ENCODE assay signal across 8 mouse cellular contexts in genomic region chr1:51644399-51644798, GRCm38 (mm10).
A peak's percentile ranks its signal among the peaks of the same experiment; 100 is the strongest.
DNase-seq lines count a peak whose midpoint lies in the region; ATAC-seq lines count a peak whose summit lies in the region.

No protein-coding gene starts in this region.

- peak; percentile 61 to 77 for DNase-seq in CD8-positive naive resting alpha-beta T cell, adult 2 months (ENCODE audit: low read depth in 2 of 2, low spot score in 2 of 2)
- DNase-seq in adrenal gland, adult 18-20 months (ENCODE audit: low spot score in 2 of 2), result peak; percentile 74 to 78
- DNase-seq in embryo, embryonic 10 days (ENCODE audit: low spot score), result peak; percentile 84
- peak; percentile 86 for DNase-seq in layer of hippocampus, postnatal 10 days (ENCODE audit: low spot score in 2 of 2)
- peak; percentile 71 for DNase-seq in right cerebral cortex, postnatal 25 days
- peak; percentile 21 for DNase-seq in yolk sac, embryonic 10.5 days (ENCODE audit: low spot score)

- peak; percentile 88 for ATAC-seq in granulocyte monocyte progenitor cell, adult 5-6 weeks (replicated peaks; ENCODE audit: poor library complexity, severe bottlenecking)
- ATAC-seq in megakaryocyte progenitor cell, adult 5-6 weeks (replicated peaks; ENCODE audit: poor library complexity), result peak; percentile 94

Comparison
In these comparisons a context has a peak if more than half of its experiments do, and no peak if none do; other contexts are left out.
1. Peak in every context shown above with its lines: DNase-seq and ATAC-seq.
2. DNase-seq: peak in every context shown above with its lines; median percentile 86 in layer of hippocampus, postnatal 10 days; 84 in embryo, embryonic 10 days; 76 in adrenal gland, adult 18-20 months; 71 in right cerebral cortex, postnatal 25 days; 69 in CD8-positive naive resting alpha-beta T cell, adult 2 months; 21 in yolk sac, embryonic 10.5 days.